Mouse (Mus musculus) intestine, embryonic 16.5 days (tissue): Measurements from ENCODE around the gene Fhod1. TPM values are rescaled to one million over a fixed set of nuclear protein-coding genes. Genes with fewer than 3 reads are reported as not detected.

ENCODE experiments used
- ATAC-seq: fragments of 200-750 bp; cut with Nextera tagmentation; 2 replicates; pipeline ENCODE4 v1.8.0; 2017; ENCODE audit warnings: moderate TSS enrichment, moderate library complexity
- H3K27ac ChIP-seq: fragments of 300-500 bp; sonication (generic); 2 replicates; pipeline ENCODE4 v1.5.1; 2014; ENCODE audit warnings: mild to moderate bottlenecking, low read length
- H3K27me3 ChIP-seq: fragments of 300-500 bp; sonication (generic); replicated peaks from 2 replicates; pipeline ENCODE4 v1.6.1; 2014; ENCODE audit warnings: low read length, control low read depth, mixed read lengths; ENCODE audit not compliant: control insufficient read depth, insufficient read depth
- H3K36me3 ChIP-seq: fragments of 300-500 bp; sonication (generic); 2 replicates; pipeline ENCODE4 v1.6.1; 2014; ENCODE audit warnings: low read length, control low read depth; ENCODE audit not compliant: control insufficient read depth, insufficient read depth
- H3K4me1 ChIP-seq: fragments of 300-500 bp; sonication (generic); 2 replicates; pipeline ENCODE4 v1.6.1; 2014; ENCODE audit warnings: low read length, control low read depth, mixed read lengths; ENCODE audit not compliant: control insufficient read depth, insufficient read depth
- H3K4me2 ChIP-seq: fragments of 300-500 bp; sonication (generic); 2 replicates; pipeline ENCODE4 v1.6.1; 2014; ENCODE audit warnings: low read depth, low read length, control low read depth
- H3K4me3 ChIP-seq: fragments of 300-500 bp; sonication (generic); 2 replicates; pipeline ENCODE4 v1.5.1; 2014; ENCODE audit warnings: mild to moderate bottlenecking, low read length
- H3K9ac ChIP-seq: fragments of 300-500 bp; sonication (generic); 2 replicates; pipeline ENCODE4 v1.6.1; 2014; ENCODE audit warnings: low read depth, low read length
- H3K9me3 ChIP-seq: fragments of 300-500 bp; sonication (generic); 2 replicates; pipeline ENCODE4 v1.6.1; 2016; ENCODE audit warnings: low read length, control low read depth; ENCODE audit not compliant: control insufficient read depth
- WGBS: fragments of 180-500 bp; shearing (Covaris S2); extraction: QIAGEN DNeasy Blood & Tissue Kit; methylation state at CpG from one replicate; pipeline ENCODE4 v1.1.7; 2014; 5-methylcytosine and 5-hydroxymethylcytosine counted together
- polyA plus RNA-seq: library from polyadenylated mRNA; unstranded; fragments of >200 nt; fragmentation: Nextera tagmentation; extraction: Ambion mirVana; gene quantifications from 2 replicates; pipeline ENCODE4 v1.2.1, GENCODE M21; 2015

Gene Fhod1
- polyA plus RNA-seq, 1 experiment from 2014 or later, result 1.4 TPM

DNA sequence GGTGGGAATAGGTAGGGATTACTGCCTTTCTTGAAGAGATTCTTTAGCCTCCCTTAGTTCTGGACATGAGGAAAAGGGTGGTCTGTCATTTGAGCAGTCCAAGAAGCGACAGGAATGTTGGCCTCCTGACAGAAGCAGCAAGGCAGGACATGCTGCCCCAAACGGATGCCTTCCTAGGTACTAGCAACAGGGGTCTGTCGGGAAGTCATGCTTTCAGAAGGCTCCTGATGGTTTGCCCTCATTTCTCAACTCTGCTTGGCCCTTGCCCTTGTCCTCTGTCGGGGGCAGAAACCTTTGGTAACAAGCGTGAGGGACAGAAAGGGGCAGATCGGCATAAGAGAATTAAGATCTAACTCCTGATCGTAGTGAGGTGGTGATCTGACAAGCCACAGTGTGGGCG, 37.6 kb downstream of the Fhod1 start:
- Histone ChIP-seq H3K27me3 (no peaks in the 10 kb centered on the region), H3K9me3 (no peaks in the 10 kb centered on the region), H3K27ac (no peak overlapping the region), H3K9ac (no peak overlapping the region), H3K4me2 (no peak overlapping the region), H3K4me1 (peaks cover 6% of the 10 kb centered on the region; the same call in 1 of the 2 replicates), H3K4me3 (no peak overlapping the region), H3K36me3 (peaks cover 9% of the 10 kb centered on the region; the same call in 1 of the 2 replicates)
- WGBS, result 83% methylated on average over 8 of the region's 8 CpGs
- ATAC-seq, result no peak

DNA sequence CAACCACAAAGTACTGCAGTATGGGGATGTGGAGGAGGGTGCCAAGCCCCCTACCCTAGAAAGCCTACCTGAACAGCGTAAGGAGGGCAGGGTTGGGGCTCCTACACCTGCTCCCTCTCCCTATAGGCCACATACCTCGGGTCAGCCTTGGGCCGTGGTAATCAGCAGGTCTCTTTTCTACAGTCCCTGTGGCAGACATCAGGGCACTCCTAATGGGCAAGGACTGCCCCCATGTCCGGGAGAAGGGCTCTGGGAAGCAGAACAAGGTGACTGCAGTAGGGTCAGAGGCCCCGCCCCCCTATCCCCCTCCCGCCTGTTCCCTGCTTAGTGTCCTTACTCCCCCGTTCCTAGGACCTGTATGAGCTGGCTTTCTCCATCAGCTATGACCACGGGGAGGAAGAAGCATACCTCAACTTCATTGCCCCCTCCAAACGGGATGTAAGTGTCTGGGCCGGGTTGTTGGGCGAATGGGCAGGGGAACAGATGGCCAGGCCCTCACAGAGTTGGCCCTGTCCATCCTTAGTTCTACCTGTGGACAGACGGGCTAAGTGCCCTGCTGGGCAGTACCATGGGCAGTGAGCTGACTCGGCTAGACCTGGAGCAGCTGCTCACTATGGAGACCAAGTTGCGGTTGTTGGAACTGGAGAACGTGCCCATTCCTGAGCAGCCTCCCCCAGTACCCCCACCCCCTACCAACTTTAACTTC, 38.5 kb downstream of the Fhod1 start:
- Histone ChIP-seq H3K36me3 (peaks cover 9% of the 10 kb centered on the region; the same call in 1 of the 2 replicates), H3K9me3 (no peaks in the 10 kb centered on the region), H3K4me3 (no peak overlapping the region), H3K4me2 (no peak overlapping the region), H3K9ac (no peak overlapping the region), H3K27me3 (no peaks in the 10 kb centered on the region), H3K4me1 (peaks cover 14% of the 10 kb centered on the region), H3K27ac (no peak overlapping the region)
- WGBS, result 84% methylated on average over 15 of the region's 15 CpGs
- ATAC-seq, result no peak

DNA sequence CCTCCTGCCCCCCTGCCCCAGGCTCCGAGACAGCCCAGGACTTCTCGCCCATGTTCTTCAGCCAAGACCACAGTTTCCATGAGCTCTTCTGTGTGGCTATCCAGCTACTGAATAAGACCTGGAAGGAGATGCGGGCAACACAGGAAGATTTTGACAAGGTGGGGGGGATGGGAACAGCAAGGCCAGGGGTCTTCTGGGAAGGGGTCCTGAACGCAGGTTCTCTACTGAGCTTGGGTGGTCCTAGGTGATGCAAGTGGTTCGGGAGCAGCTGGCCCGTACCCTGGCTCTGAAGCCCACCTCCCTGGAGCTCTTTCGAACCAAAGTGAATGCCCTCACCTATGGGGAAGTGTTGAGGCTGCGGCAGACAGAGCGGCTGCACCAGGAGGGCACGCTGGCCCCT, 39.3 kb downstream of the Fhod1 start:
- H3K9me3 ChIP-seq, result no peaks in the 10 kb centered on the region
- WGBS, result 91% methylated on average over 10 of the region's 10 CpGs
- no peak overlapping the region for H3K27ac ChIP-seq
- no peak overlapping the region for H3K9ac ChIP-seq
- H3K4me3 ChIP-seq, result no peak overlapping the region
- no peak overlapping the region for H3K4me2 ChIP-seq
- ATAC-seq, result no peak
- peaks cover 9% of the 10 kb centered on the region; the same call in 1 of the 2 replicates for H3K36me3 ChIP-seq
- H3K4me1 ChIP-seq, result peaks cover 15% of the 10 kb centered on the region
- H3K27me3 ChIP-seq, result no peaks in the 10 kb centered on the region

DNA sequence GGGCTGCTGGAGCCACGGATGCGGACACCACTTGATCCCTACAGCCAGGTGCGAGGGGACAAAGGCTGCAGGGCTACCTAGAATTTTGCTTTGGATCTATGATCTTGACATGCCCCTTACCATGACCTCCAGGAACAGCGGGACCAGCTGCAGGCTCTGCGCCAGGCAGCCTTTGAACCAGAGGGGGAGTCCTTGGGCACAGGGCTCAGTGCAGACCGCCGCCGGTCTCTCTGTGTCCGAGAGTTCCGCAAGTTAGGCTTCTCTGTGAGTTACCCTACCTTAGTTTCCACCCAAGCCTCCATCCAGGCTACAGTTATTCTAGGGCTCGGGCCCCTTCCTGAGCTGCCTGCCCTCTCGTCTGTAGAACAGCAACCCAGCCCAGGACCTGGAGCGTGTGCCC, 40.1 kb downstream of the Fhod1 start:
- H3K9me3 ChIP-seq, result no peaks in the 10 kb centered on the region
- no peak for ATAC-seq

DNA sequence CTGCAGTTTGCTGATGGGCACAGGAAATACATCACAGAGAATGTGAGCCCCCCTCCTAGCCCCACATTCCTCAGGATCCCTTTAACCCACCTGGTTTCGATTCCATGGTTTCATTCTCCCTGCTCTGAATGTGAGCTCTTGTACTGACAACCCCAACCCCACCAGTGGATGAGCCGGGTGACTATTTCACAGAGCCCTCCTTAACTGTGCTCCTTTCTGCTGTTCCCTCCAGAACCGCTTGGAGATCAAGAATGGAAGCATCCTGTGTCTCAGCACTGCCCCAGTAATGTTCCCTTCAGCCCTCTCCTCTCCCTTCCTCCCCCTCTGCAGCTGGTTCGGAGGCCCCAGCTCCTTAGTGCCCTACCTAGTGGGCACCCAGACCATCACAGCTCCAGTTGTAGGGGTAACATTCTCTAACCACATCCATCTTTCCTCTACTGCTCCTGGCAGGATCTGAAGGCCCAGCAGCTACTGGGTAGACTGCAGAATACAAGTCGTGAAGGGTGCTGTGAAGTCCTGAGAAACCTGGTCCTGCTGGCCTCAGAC, 41.5 kb downstream of the Fhod1 start:
- ATAC-seq, result 0 out of 2 replicates have a peak, but pooled peaks have one; percentile 4
- H3K4me3 ChIP-seq, result peak overlapping the region; percentile 53
- H3K9ac ChIP-seq, result peak overlapping the region; percentile 65
- H3K4me1 ChIP-seq, result peaks cover 15% of the 10 kb centered on the region
- no peaks in the 10 kb centered on the region for H3K9me3 ChIP-seq
- peak overlapping the region; percentile 35; the same call in 1 of the 2 replicates for H3K27ac ChIP-seq
- H3K27me3 ChIP-seq, result no peaks in the 10 kb centered on the region
- peak overlapping the region; percentile 63 for H3K4me2 ChIP-seq
- WGBS, result 39% methylated on average over 5 of the region's 5 CpGs
- peaks cover 15% of the 10 kb centered on the region for H3K36me3 ChIP-seq

More for the DNA sequence above, 40.1 kb downstream of the Fhod1 start:
- WGBS, result 94% methylated on average over 13 of the region's 13 CpGs
- peaks cover 15% of the 10 kb centered on the region for H3K4me1 ChIP-seq
- no peak overlapping the region for H3K4me2 ChIP-seq
- no peaks in the 10 kb centered on the region for H3K27me3 ChIP-seq
- H3K9ac ChIP-seq, result no peak overlapping the region
- no peak overlapping the region for H3K4me3 ChIP-seq
- no peak overlapping the region for H3K27ac ChIP-seq
- H3K36me3 ChIP-seq, result peaks cover 9% of the 10 kb centered on the region; the same call in 1 of the 2 replicates

DNA sequence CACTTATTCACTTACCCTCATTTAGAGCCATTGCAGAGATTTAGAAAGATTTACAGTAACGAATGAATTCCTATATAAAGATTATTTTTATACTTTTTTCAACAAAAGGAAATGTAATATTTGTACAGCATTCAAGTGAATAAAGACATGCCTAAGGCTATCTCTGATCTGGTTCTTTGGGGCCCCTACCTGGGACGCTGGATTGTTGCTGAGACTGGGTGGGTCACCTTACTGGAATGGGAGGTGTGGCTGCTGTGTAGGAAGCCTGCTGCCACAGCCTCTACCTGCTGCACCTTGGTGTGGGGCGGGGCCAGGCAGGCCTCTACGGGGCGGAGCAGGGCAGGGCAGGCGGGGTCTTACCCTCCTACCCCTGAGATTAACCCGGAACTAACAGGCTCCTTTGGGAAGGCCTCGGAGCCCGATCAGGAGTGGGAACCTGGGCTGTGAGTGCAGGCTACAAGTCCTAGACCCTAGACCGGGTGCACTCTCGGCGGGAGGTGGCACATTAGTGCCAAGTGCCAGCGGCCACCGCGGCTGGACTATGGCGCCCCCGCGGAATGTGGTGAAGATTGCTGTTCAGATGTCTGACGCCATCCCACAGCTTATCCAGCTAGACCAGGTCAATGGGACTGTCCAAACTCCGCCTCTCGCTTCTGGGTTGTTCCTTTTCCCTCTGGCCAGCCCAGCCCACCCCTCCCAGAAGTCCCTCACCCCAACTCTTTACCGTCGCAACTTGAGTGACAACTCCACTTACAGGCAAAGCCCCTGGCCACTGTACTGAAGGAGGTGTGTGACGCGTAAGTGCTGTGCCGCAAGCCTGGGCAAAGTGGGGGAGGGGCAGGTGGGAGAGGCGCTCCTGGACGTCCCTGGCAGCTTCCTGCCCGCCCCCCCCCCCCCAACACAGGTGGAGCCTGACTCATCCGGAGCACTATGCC, 42.3 kb downstream of the Fhod1 start, which contains the start of gene Elmo3:
Gene Elmo3 (plus strand): TSS at position 391 of the 935 bp plus-strand sequence.
- H3K27me3 ChIP-seq, result no peaks in the 10 kb centered on the region
- WGBS, result 4% methylated on average over 30 of the region's 30 CpGs
- H3K4me1 ChIP-seq, result peaks cover 15% of the 10 kb centered on the region
- H3K27ac ChIP-seq, result peak within 1 kb of the TSS; percentile 84
- peak within 1 kb of the TSS; percentile 63 for H3K4me2 ChIP-seq
- peak within 1 kb of the TSS; percentile 65 for H3K9ac ChIP-seq
- no peaks in the 10 kb centered on the region for H3K9me3 ChIP-seq
- peak within 1 kb of the TSS; percentile 53 for H3K4me3 ChIP-seq
- H3K36me3 ChIP-seq, result peaks cover 20% of the 10 kb centered on the region
- ATAC-seq, result peak; percentile 97

DNA sequence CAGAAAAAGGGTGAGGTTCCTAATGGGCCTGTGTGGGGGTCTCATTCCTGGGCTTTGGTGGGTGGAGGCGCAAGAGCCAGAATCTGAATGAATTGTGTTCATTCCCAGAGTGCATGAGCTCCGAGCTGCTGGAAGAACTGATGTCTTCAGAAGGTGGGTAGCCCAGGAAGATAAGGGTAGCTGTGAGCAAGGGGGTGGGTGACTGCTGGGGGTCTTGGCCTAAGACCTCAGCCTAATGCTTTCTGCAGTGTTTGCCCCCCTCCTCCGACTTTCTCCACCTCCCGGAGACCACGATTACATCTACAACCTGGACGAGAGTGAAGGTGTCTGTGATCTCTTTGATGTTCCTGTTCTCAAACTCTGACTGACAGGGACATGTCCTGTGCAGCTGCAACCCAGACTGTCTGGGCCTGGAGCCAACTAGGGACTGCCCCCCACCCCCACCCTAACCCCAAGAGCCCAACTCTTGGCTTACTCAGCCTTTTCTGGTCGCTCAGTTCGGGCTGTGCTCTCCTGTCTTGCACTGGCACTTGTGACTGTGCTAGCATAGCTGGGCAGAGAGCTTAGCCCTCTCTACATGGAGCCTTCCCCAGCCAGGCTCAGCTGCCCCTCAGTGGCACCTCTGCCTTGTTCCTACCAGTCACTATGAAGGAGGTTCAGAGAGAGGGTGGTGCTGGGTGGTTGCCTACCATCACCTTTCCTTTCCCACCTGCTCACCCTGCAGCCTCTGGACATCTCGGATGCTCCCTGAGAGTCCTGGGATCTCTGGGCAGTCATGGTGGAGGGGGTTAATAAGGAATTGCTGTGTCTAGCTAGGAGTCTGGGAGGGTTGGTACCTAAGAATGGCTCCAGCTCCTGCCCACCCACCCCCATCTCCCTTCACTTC, 43.2 kb downstream of the Fhod1 start:
- 49% methylated on average over 9 of the region's 9 CpGs for WGBS
- Histone ChIP-seq H3K36me3 (peaks cover 23% of the 10 kb centered on the region), H3K27ac (peak overlapping the region; percentile 84), H3K4me1 (peaks cover 19% of the 10 kb centered on the region), H3K27me3 (no peaks in the 10 kb centered on the region), H3K4me2 (peak overlapping the region; percentile 10; the same call in 1 of the 2 replicates), H3K9ac (peak overlapping the region; percentile 33), H3K9me3 (no peaks in the 10 kb centered on the region), H3K4me3 (no peak overlapping the region)
- ATAC-seq, result peak; percentile 1; the same call in 1 of the 2 replicates

DNA sequence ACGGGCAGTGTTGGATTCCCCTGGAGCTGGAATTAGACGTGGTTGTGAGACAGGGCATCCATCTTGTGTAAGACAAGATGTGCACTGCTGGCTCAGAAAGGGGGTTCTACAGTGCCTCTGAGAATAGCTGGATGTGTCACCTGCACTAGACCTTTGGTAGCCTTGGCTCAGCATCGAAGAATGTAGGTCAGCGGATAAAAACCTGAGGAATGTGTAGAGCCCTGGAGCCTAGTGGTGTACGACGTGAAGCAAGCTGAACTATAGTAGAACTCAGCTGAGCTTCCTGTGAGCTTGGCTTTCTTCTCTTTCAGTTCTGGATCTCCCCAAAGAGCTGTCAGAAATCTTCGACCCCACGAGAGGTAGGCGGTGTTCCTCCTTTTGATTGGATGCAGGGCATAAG, 43.9 kb downstream of the Fhod1 start:
- Histone ChIP-seq H3K4me3 (no peak overlapping the region), H3K9me3 (no peaks in the 10 kb centered on the region), H3K4me1 (peaks cover 21% of the 10 kb centered on the region), H3K9ac (no peak overlapping the region), H3K4me2 (no peak overlapping the region), H3K27me3 (no peaks in the 10 kb centered on the region), H3K36me3 (peaks cover 20% of the 10 kb centered on the region), H3K27ac (no peak overlapping the region)
- 74% methylated on average over 9 of the region's 9 CpGs for WGBS
- ATAC-seq, result no peak
